In the genomic region with DNA sequence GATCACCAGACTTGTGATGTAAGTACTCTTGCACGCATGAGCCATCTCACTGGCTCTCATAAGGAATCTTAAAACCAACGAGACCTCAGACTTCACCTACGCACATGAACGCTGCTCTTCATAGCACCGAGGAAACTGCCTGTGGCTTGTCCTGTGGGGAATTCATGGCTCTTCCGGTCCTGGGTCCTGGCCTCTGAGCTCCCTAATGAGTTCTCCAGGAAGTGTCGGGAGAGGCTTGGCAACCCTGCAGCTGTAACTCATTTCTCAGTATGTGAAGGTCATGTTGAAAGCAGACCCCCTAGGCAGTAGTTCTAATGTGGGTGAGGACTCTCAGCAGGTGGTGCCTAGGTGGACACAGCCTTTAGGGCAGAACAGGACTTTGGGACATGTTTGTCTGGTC, we compare ENCODE assay signal across 19 mouse cellular contexts.
DNase-seq lines count a peak whose midpoint lies in the region; ATAC-seq and TF ChIP-seq lines count a peak whose summit lies in the region.
"Had no signal": no experiment of that assay in that cellular context is flagged by ENCODE, and none has a peak within 500 bp of the region (broad histone marks: within the 10 kb centered on the region; RNA-seq: fewer than 3 reads in every experiment).

No protein-coding gene starts in this region.

- TF ChIP-seq CTCF in kidney, adult 2 months (conservative IDR thresholded peaks at IDR 0.05; ENCODE audit: insufficient read depth, insufficient read length, low read depth, low read length), result no peak
- TF ChIP-seq CTCF in cerebellum, adult 2 months (IDR thresholded peaks at IDR 0.05; ENCODE audit: borderline replicate concordance, insufficient read depth, low read depth, low read length), result no peak

- no peak overlapping the region for H3K27ac ChIP-seq in kidney, adult 2 months (ENCODE audit: insufficient read depth, low read depth, low read length)
- no peak overlapping the region; the same call in 1 of the 2 replicates for H3K27ac ChIP-seq in kidney, embryonic 16.5 days (ENCODE audit: low read length)
- peak overlapping the region; percentile 66 for H3K27ac ChIP-seq in limb, embryonic 10.5 days
- no peak overlapping the region for H3K27ac ChIP-seq in cerebellum, adult 2 months (ENCODE audit: insufficient read depth, low read length)
- H3K27ac ChIP-seq: gastrocnemius, adult 2 months; heart, embryonic 13.5 days; liver, embryonic 13.5 days had no signal

- no peak overlapping the region for H3K4me3 ChIP-seq in kidney, adult 2 months (ENCODE audit: insufficient read depth, low read depth, low read length)
- no peak overlapping the region for H3K4me3 ChIP-seq in kidney, embryonic 16.5 days (ENCODE audit: low read length)
- no peak overlapping the region for H3K4me3 ChIP-seq in limb, embryonic 10.5 days
- no peak overlapping the region for H3K4me3 ChIP-seq in cerebellum, adult 2 months (replicated peaks; ENCODE audit: insufficient read depth, low read depth, low read length)
- H3K4me3 ChIP-seq: gastrocnemius, adult 2 months; heart, embryonic 13.5 days; liver, embryonic 13.5 days; midbrain, embryonic 13.5 days; myocyte had no signal

- no peak for TF ChIP-seq POLR2A in kidney, adult 2 months (IDR thresholded peaks at IDR 0.05; ENCODE audit: low read depth, low read length)
- TF ChIP-seq POLR2A in cerebellum, adult 2 months (IDR thresholded peaks at IDR 0.05; ENCODE audit: borderline replicate concordance, insufficient read depth, low read length), result no peak

- no peaks in the 10 kb centered on the region for H3K9me3 ChIP-seq in kidney, embryonic 16.5 days (ENCODE audit: low read length)
- H3K9me3 ChIP-seq in limb, embryonic 10.5 days (replicated peaks), result no peaks in the 10 kb centered on the region
- H3K9me3 ChIP-seq: heart, embryonic 13.5 days; liver, embryonic 13.5 days; midbrain, embryonic 13.5 days had no signal

- no peaks in the 10 kb centered on the region for H3K27me3 ChIP-seq in kidney, adult 2 months (replicated peaks; ENCODE audit: control insufficient read depth, insufficient read depth, low read length)
- H3K27me3 ChIP-seq in kidney, embryonic 16.5 days (ENCODE audit: insufficient read depth, low read length), result no peaks in the 10 kb centered on the region
- H3K27me3 ChIP-seq in limb, embryonic 10.5 days (ENCODE audit: low read depth, poor library complexity, severe bottlenecking), result no peaks in the 10 kb centered on the region
- no peaks in the 10 kb centered on the region for H3K27me3 ChIP-seq in cerebellum, adult 2 months (ENCODE audit: control insufficient read depth, insufficient read depth, low read length)
- H3K27me3 ChIP-seq: heart, embryonic 13.5 days; liver, embryonic 13.5 days; midbrain, embryonic 13.5 days had no signal

- ATAC-seq in kidney, embryonic 16.5 days (ENCODE audit: low FRiP score, low TSS enrichment), result 0 out of 2 replicates have a peak, but pooled peaks have one; percentile 22
- ATAC-seq: activated CD4-positive, CD25-positive, alpha-beta regulatory T cell, adult 4 months; forebrain, postnatal 0 days; intestine, embryonic 16.5 days had no signal

- H3K9ac ChIP-seq in kidney, embryonic 16.5 days (replicated peaks; ENCODE audit: low read length), result no peak overlapping the region
- H3K9ac ChIP-seq: forebrain, postnatal 0 days; heart, embryonic 13.5 days; hindbrain, embryonic 14.5 days; liver, embryonic 13.5 days; midbrain, embryonic 13.5 days had no signal

- 28% methylated on average over 7 of the region's 7 CpGs for WGBS in kidney, adult 2 months
- WGBS in kidney, embryonic 16.5 days, result 24% methylated on average over 7 of the region's 7 CpGs
- WGBS in limb, embryonic 10.5 days, result 57% methylated on average over 7 of the region's 7 CpGs
- 84% methylated on average over 7 of the region's 7 CpGs for whole genome bisulfite sequencing in cerebellum, adult 2 months

- DNase-seq in kidney, adult 2 months, result peak; percentile 56
- no peak for DNase-seq in kidney, adult 11 months
- peak; percentile 26 for DNase-seq in embryo, embryonic 11 days
- peak; percentile 49 for DNase-seq in limb, embryonic 10.5 days (ENCODE audit: low spot score)
- no peak for DNase-seq in cerebellum, adult 2 months
- no peak for DNase-seq in right cerebral cortex, adult 2 months (ENCODE audit: low spot score in 2 of 2)
- DNase-seq: cerebellum, adult 9-10 months; forebrain, postnatal 0 days; gastrocnemius, adult 2 months; left cerebral cortex, postnatal 4 days; liver, embryonic 13.5 days; thymus, postnatal 14 days had no signal

- H3K4me2 ChIP-seq in kidney, embryonic 16.5 days (replicated peaks; ENCODE audit: low read depth, low read length), result no peak overlapping the region
- H3K4me2 ChIP-seq: heart, embryonic 13.5 days; hindbrain, embryonic 14.5 days; liver, embryonic 13.5 days; midbrain, embryonic 13.5 days had no signal

- peaks cover 10% of the 10 kb centered on the region; the same call in 1 of the 2 replicates for H3K4me1 ChIP-seq in kidney, adult 2 months (ENCODE audit: control insufficient read depth, insufficient read depth, low read length)
- H3K4me1 ChIP-seq in kidney, embryonic 16.5 days (ENCODE audit: insufficient read depth, low read length), result peaks cover 22% of the 10 kb centered on the region
- peaks cover 21% of the 10 kb centered on the region for H3K4me1 ChIP-seq in limb, embryonic 10.5 days
- no peaks in the 10 kb centered on the region for H3K4me1 ChIP-seq in cerebellum, adult 2 months (ENCODE audit: control insufficient read depth, insufficient read depth, low read length)

- no peaks in the 10 kb centered on the region for H3K36me3 ChIP-seq in kidney, adult 2 months (ENCODE audit: control insufficient read depth, insufficient read depth, low read length)
- H3K36me3 ChIP-seq in kidney, embryonic 16.5 days (ENCODE audit: insufficient read depth, low read length), result peaks cover 28% of the 10 kb centered on the region
- H3K36me3 ChIP-seq in limb, embryonic 10.5 days, result peaks cover 59% of the 10 kb centered on the region

Comparison
In these comparisons a context has a peak if more than half of its experiments do, and no peak if none do; other contexts are left out.
1. DNase-seq: peak in kidney, adult 2 months (single experiment), embryo, embryonic 11 days (single experiment) and limb, embryonic 10.5 days (single experiment); none in kidney, adult 11 months (single experiment), cerebellum, adult 2 months (0 of 2) and right cerebral cortex, adult 2 months (0 of 2).